Mouse (Mus musculus): ENCODE data around the gene Mdga2. TPM values are rescaled to one million over a fixed set of nuclear protein-coding genes. Genes with fewer than 3 reads are reported as not detected.

Gene Mdga2
- polyA plus RNA-seq, 1 experiment, result not detected

DNA sequence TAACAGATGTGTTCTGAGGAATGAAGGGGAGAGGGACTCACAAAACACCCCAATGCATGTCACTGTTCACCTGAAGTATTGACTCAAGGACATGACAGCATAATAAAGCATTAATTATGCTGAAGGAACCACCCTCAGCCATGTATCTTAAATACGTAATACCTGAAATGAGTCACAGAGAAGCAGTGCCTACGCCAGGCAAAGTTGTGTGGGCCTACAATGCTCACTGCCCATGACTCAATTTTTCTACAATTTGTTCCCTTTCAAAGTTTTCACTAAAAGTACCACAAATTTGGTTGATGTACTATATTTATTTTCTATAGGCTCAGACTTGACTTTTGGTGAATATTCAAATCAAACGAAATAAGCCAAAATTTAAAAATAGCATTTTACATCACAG is 80.7 kb downstream of the Mdga2 start:
- Histone ChIP-seq H3K27me3 (ENCODE audit: control insufficient read depth, insufficient read depth, insufficient read length) (no peaks in the 10 kb centered on the region), H3K36me3 (ENCODE audit: control insufficient read depth, insufficient read depth) (no peaks in the 10 kb centered on the region), H3K79me3 (ENCODE audit: low read depth) (no peaks in the 10 kb centered on the region), H3K79me2 (ENCODE audit: control insufficient read depth, insufficient read depth) (no peaks in the 10 kb centered on the region), H3K4me3 (ENCODE audit: insufficient read depth, poor library complexity, severe bottlenecking) (no peak overlapping the region), H3ac (ENCODE audit: control insufficient read depth, insufficient read length, low read depth) (no peak overlapping the region)
- no peak for TF ChIP-seq MYOG (IDR thresholded peaks at IDR 0.05; ENCODE audit: control insufficient read depth, extremely low read depth, insufficient read length)
- TF ChIP-seq CEBPB (IDR thresholded peaks at IDR 0.05; ENCODE audit: low read depth), result no peak
- no peak for TF ChIP-seq FOSL1 (IDR thresholded peaks at IDR 0.05; ENCODE audit: insufficient read depth, low read length, poor library complexity, severe bottlenecking)
- no peak for TF ChIP-seq USF1 (IDR thresholded peaks at IDR 0.05; ENCODE audit: low read depth)
- TF ChIP-seq MYOD1 (IDR thresholded peaks at IDR 0.05; ENCODE audit: control insufficient read depth, insufficient read length, low read depth), result no peak
- no peak for TF ChIP-seq CTCF (IDR thresholded peaks at IDR 0.05; ENCODE audit: control insufficient read depth, insufficient read depth, insufficient read length)
- TF ChIP-seq MAX (IDR thresholded peaks at IDR 0.05), result no peak

- no peaks in the 10 kb centered on the region for H3K36me3 ChIP-seq (ENCODE audit: control insufficient read depth, insufficient read depth)
- no peaks in the 10 kb centered on the region for H3K27me3 ChIP-seq (ENCODE audit: control insufficient read depth, insufficient read depth, insufficient read length)
- H3ac ChIP-seq (ENCODE audit: control insufficient read depth, insufficient read length, low read depth), result no peak overlapping the region
- no peak overlapping the region for H3K4me3 ChIP-seq (ENCODE audit: insufficient read depth, poor library complexity, severe bottlenecking)
- TF ChIP-seq CTCF (IDR thresholded peaks at IDR 0.05; ENCODE audit: control insufficient read depth, insufficient read depth, insufficient read length) (no peak), CEBPB (IDR thresholded peaks at IDR 0.05; ENCODE audit: low read depth) (no peak), FOSL1 (IDR thresholded peaks at IDR 0.05; ENCODE audit: insufficient read depth, low read length, poor library complexity, severe bottlenecking) (no peak), MYOG (IDR thresholded peaks at IDR 0.05; ENCODE audit: control insufficient read depth, extremely low read depth, insufficient read length) (no peak), MAX (IDR thresholded peaks at IDR 0.05) (no peak), USF1 (IDR thresholded peaks at IDR 0.05; ENCODE audit: low read depth) (no peak), MYOD1 (IDR thresholded peaks at IDR 0.05; ENCODE audit: control insufficient read depth, insufficient read length, low read depth) (no peak)
- H3K79me2 ChIP-seq (ENCODE audit: control insufficient read depth, insufficient read depth), result no peaks in the 10 kb centered on the region
- H3K79me3 ChIP-seq (ENCODE audit: low read depth), result no peaks in the 10 kb centered on the region
Observed at GRCm38 (mm10) chr12:67140131-67140530, 82.2 kb downstream of the Mdga2 start.

DNA sequence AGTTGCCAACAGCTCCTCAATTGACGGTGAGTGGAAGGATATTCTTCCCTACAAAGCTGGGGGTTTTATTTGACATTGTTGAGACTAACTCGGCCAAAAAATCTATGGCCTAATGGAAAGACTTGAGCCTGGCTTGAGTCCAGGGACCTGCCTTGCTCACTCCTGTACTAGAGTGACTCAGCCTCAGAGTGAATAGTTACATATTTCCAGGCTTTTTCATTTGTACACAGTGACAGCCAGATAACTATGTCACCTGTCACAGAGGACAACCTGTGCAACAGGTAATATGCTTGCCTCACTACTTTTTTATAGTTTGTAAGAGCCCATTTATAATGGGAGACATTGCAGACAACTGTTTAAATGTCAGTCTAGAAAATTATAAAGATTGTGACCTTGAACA is 94.9 kb downstream of the Mdga2 start:
- Histone ChIP-seq H3K79me2 (ENCODE audit: control insufficient read depth, insufficient read depth) (no peaks in the 10 kb centered on the region), H3K36me3 (ENCODE audit: control insufficient read depth, insufficient read depth) (no peaks in the 10 kb centered on the region), H3ac (ENCODE audit: control insufficient read depth, insufficient read length, low read depth) (no peak overlapping the region), H3K27me3 (ENCODE audit: control insufficient read depth, insufficient read depth, insufficient read length) (no peaks in the 10 kb centered on the region), H3K4me3 (ENCODE audit: insufficient read depth, poor library complexity, severe bottlenecking) (no peak overlapping the region), H3K79me3 (ENCODE audit: low read depth) (no peaks in the 10 kb centered on the region)
- TF ChIP-seq MAX (IDR thresholded peaks at IDR 0.05), result no peak
- no peak for TF ChIP-seq CEBPB (IDR thresholded peaks at IDR 0.05; ENCODE audit: low read depth)
- TF ChIP-seq USF1 (IDR thresholded peaks at IDR 0.05; ENCODE audit: low read depth), result no peak
- no peak for TF ChIP-seq FOSL1 (IDR thresholded peaks at IDR 0.05; ENCODE audit: insufficient read depth, low read length, poor library complexity, severe bottlenecking)
- no peak for TF ChIP-seq CTCF (IDR thresholded peaks at IDR 0.05; ENCODE audit: control insufficient read depth, insufficient read depth, insufficient read length)
- no peak for TF ChIP-seq MYOD1 (IDR thresholded peaks at IDR 0.05; ENCODE audit: control insufficient read depth, insufficient read length, low read depth)
- no peak for TF ChIP-seq MYOG (IDR thresholded peaks at IDR 0.05; ENCODE audit: control insufficient read depth, extremely low read depth, insufficient read length)

GRCm38 (mm10) chr12:67123874-67124273 is 98.5 kb downstream of the Mdga2 start:
- TF ChIP-seq MAX (IDR thresholded peaks at IDR 0.05), result no peak
- TF ChIP-seq MYOG (IDR thresholded peaks at IDR 0.05; ENCODE audit: control insufficient read depth, extremely low read depth, insufficient read length), result no peak
- TF ChIP-seq CTCF (IDR thresholded peaks at IDR 0.05; ENCODE audit: control insufficient read depth, insufficient read depth, insufficient read length), result no peak
- no peak for TF ChIP-seq USF1 (IDR thresholded peaks at IDR 0.05; ENCODE audit: low read depth)
- TF ChIP-seq MYOD1 (IDR thresholded peaks at IDR 0.05; ENCODE audit: control insufficient read depth, insufficient read length, low read depth), result no peak
- no peak for TF ChIP-seq CEBPB (IDR thresholded peaks at IDR 0.05; ENCODE audit: low read depth)
- TF ChIP-seq FOSL1 (IDR thresholded peaks at IDR 0.05; ENCODE audit: insufficient read depth, low read length, poor library complexity, severe bottlenecking), result no peak
- no peaks in the 10 kb centered on the region for H3K79me2 ChIP-seq (ENCODE audit: control insufficient read depth, insufficient read depth)
- no peaks in the 10 kb centered on the region for H3K27me3 ChIP-seq (ENCODE audit: control insufficient read depth, insufficient read depth, insufficient read length)
- no peaks in the 10 kb centered on the region for H3K36me3 ChIP-seq (ENCODE audit: control insufficient read depth, insufficient read depth)
- H3K79me3 ChIP-seq (ENCODE audit: low read depth), result no peaks in the 10 kb centered on the region
- no peak overlapping the region for H3ac ChIP-seq (ENCODE audit: control insufficient read depth, insufficient read length, low read depth)
- H3K4me3 ChIP-seq (ENCODE audit: insufficient read depth, poor library complexity, severe bottlenecking), result no peak overlapping the region

GRCm38 (mm10) chr12:67118652-67119515 is 103.5 kb downstream of the Mdga2 start:
- no peak overlapping the region for H3ac ChIP-seq (ENCODE audit: control insufficient read depth, insufficient read length, low read depth)
- H3K27me3 ChIP-seq (ENCODE audit: control insufficient read depth, insufficient read depth, insufficient read length), result no peaks in the 10 kb centered on the region
- H3K4me3 ChIP-seq (ENCODE audit: insufficient read depth, poor library complexity, severe bottlenecking), result no peak overlapping the region
- no peaks in the 10 kb centered on the region for H3K79me2 ChIP-seq (ENCODE audit: control insufficient read depth, insufficient read depth)
- H3K79me3 ChIP-seq (ENCODE audit: low read depth), result no peaks in the 10 kb centered on the region
- no peaks in the 10 kb centered on the region for H3K36me3 ChIP-seq (ENCODE audit: control insufficient read depth, insufficient read depth)
- TF ChIP-seq USF1 (IDR thresholded peaks at IDR 0.05; ENCODE audit: low read depth) (no peak), MAX (IDR thresholded peaks at IDR 0.05) (no peak)

DNA sequence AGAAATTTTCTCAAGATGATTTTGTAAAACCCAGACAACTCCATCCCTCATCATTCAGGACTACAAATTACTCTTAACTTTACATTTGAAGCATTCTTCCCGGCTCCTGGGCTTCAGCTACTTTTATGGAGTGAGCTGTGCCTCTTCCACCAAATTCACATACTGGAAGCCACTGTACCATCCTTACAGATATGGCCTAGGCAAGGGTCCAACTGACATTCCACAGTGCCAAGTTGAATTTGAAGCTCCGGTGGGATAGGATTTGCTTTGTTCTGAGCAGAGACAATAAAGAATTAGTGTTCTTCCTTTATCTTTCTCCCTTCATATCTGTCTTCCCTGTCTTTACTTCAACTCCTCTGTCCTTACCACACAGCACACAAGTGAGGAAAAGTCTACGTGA is 118.2 kb downstream of the Mdga2 start:
- Histone ChIP-seq H3K36me3 (ENCODE audit: control insufficient read depth, insufficient read depth) (no peaks in the 10 kb centered on the region), H3ac (ENCODE audit: control insufficient read depth, insufficient read length, low read depth) (no peak overlapping the region), H3K4me3 (ENCODE audit: insufficient read depth, poor library complexity, severe bottlenecking) (no peak overlapping the region), H3K79me3 (ENCODE audit: low read depth) (no peaks in the 10 kb centered on the region), H3K79me2 (ENCODE audit: control insufficient read depth, insufficient read depth) (no peaks in the 10 kb centered on the region), H3K27me3 (ENCODE audit: control insufficient read depth, insufficient read depth, insufficient read length) (no peaks in the 10 kb centered on the region)
- TF ChIP-seq MAX (IDR thresholded peaks at IDR 0.05) (no peak), FOSL1 (IDR thresholded peaks at IDR 0.05; ENCODE audit: insufficient read depth, low read length, poor library complexity, severe bottlenecking) (no peak), CTCF (IDR thresholded peaks at IDR 0.05; ENCODE audit: control insufficient read depth, insufficient read depth, insufficient read length) (no peak)
